Mouse (Mus musculus): ENCODE data around the gene 2210011C24Rik.
A peak's percentile ranks its signal among the peaks of the same experiment; 100 is the strongest.
"Not testable (repeated sequence)": the region's sequence is repeated elsewhere in the genome, so short reads cannot be mapped to it uniquely, and the experiment has no call there.

Gene 2210011C24Rik

DNA sequence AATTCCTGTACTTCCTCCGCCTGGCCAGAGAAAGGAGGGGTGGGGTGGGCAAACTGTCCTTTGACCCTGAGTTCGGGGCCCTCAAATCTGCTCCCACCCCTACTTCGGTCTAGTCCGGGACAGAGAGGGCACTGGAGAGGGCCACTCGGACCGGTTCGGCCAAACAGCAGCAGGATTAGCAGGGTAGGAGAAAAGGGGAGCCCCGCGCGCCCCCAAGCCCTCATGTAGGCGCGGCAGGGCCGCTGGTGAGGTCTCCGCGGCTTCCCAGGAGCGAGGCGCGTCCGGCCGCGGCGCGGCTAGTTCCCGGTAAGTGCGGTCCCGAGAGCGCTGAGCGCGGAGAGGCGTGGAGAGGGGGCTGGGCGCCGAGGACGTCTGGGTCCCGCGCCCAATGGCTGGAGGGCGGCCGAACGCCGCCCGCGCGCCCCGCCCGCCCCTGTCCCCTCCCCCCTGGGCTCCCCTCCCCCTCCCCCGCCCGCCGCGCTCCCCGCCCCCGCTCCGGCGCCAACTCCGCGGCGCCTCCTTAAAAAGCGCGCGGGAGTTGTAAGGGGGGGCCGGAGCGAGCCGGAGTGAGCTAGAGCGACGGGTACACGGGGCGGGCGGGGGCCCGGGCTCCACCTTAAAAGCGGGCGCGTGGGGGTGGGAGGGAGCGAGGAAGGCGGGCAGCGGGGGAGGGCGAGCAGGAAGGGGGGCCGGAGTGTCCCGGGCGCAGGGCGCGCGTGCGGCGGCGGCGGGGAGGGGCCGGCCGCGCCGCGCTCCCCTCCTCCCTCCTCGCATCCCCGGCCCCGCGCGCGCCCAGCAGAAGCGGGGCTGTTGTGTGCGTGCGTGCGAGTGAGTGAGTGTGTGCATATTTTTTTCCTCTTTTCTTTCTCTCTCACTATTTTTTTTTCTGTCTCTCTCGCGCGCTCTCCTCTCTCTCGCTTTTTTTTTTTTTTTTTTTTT is 15.1 kb downstream of the 2210011C24Rik start:
- DNase-seq (ENCODE audit: extremely low read depth, insufficient read length, low spot score): peak; percentile 84

DNA sequence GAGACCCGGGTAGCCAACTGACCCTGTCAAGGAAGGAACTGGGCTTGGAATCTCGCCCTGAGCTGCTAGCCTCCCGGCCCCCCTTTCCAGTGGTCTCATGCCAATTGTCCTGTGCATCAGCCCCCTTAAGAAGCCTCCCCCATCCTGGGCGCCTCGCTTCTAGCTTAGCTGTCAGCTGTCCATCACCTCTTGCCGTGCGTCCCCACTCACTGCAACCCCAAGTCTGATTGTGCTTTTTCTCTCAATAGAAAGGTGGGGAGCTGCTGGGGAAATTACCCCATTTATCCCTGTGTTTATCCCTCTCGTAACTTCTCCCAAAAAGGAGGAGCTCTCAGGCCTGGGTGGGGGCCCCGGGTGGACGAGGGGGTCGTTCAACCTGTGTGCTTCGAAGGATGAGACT is 16.0 kb downstream of the 2210011C24Rik start:
- DNase-seq (ENCODE audit: extremely low read depth, insufficient read length, low spot score): no peak

- no peak for DNase-seq (ENCODE audit: extremely low read depth, insufficient read length, low spot score)
These were observed 17.9 kb downstream of the 2210011C24Rik start for GRCm38 (mm10) chr8:83994030-83994429.

- no peak for DNase-seq (ENCODE audit: extremely low read depth, insufficient read length, low spot score)
These were observed 19.5 kb downstream of the 2210011C24Rik start for GRCm38 (mm10) chr8:83992488-83992887.

DNA sequence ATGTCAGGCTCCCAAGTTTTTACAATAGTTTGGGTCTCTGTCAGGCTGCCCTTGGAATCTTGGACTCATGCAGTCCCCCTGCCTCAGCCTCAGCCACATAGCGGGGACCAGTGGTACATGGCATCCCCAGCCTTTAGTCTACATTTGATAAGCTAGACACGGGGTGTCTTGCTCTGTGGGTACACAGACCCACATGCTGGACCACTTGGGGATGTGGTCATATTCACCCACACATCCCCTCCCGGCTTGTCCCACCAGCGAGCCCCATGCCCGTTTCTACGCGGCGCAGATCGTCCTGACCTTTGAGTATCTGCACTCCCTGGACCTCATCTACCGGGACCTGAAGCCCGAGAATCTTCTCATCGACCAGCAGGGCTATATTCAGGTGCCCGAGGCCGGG is 21.8 kb downstream of the 2210011C24Rik start:
- DNase-seq (ENCODE audit: extremely low read depth, insufficient read length, low spot score): no peak

DNA sequence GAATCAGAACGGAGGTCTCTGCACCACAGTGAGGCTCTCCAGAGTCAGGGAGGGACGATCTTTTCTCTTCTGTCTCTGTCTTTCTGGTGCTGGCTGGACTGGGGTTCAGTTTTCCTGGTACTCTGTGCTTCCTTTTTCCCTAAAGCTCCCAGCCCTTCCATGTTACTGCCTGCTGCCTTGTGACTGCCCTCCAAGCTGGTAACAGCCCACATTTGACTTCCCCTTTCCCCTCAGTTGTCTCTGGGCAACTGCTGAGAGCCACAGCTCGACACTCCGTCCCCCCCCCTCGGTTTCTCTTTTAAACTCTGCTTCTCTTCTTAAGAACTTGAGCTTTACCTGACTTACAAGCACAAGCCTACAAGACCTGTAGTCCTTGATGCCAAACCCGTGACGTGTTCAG is 22.7 kb downstream of the 2210011C24Rik start:
- no peak for DNase-seq (ENCODE audit: extremely low read depth, insufficient read length, low spot score)

GRCm38 (mm10) chr8:83983222-83983621 is 28.7 kb downstream of the 2210011C24Rik start:
- DNase-seq (ENCODE audit: extremely low read depth, insufficient read length, low spot score): not testable (repeated sequence)

DNA sequence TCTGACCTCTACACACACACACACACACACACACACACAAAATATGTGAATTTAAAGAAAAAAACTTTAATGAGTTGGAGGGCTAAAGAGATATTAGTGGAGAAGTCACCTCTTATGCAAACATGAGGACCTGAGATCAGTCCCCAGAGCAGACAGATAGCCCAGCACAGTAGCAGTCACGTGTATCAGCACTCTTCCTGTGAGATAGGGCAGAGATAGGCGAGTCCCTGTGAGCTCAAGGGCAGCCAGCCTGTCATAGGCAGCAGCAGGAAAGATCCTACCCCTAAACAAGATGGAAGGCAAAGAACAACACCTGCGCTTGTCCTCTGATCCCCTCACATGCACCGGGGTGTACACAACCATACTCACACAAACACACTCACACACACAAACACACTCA is 29.5 kb downstream of the 2210011C24Rik start:
- DNase-seq (ENCODE audit: extremely low read depth, insufficient read length, low spot score): no peak

DNA sequence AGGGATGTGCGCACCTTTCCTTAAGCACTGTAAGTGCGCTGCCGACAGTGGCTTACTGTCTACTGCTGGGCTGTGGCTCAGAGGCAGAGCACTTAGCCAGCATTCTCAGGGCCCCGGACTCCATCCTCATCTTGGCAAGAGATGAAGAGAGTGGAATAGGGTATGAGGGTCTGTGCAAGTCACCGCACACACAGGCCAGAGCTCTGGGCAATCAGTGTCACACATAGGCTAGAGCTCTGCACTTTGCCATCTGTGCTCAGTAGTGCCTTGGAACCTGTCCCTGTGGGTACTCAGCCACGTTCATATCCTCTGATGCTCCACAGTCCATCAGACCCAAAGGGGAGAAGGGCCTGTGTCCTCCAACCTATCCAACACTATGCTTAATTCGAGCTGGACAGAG is 30.4 kb downstream of the 2210011C24Rik start:
- no peak for DNase-seq (ENCODE audit: extremely low read depth, insufficient read length, low spot score)

- no peak for DNase-seq (ENCODE audit: extremely low read depth, insufficient read length, low spot score)
These were observed 31.1 kb downstream of the 2210011C24Rik start for GRCm38 (mm10) chr8:83980845-83981244.

DNA sequence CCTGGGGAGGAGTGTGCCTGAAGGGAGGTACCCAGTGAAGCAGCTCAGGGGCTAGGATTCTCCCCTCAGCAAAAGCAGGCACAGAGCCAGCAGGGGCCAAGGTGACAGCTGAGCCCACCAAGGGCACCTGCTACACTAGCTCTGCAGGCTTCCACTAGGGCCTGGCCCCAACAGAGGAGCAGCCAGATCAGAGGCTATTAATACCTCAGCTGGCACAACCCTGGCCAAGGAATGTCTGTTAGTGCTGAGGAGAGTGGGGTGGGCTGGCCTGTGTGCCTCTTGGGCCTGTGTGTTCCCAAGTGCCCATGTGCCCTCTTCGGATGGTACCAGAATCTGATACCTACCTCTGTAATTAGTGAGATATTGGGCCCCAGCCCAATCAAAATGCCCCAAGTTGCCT is 31.7 kb downstream of the 2210011C24Rik start:
- DNase-seq (ENCODE audit: extremely low read depth, insufficient read length, low spot score): no peak

DNA sequence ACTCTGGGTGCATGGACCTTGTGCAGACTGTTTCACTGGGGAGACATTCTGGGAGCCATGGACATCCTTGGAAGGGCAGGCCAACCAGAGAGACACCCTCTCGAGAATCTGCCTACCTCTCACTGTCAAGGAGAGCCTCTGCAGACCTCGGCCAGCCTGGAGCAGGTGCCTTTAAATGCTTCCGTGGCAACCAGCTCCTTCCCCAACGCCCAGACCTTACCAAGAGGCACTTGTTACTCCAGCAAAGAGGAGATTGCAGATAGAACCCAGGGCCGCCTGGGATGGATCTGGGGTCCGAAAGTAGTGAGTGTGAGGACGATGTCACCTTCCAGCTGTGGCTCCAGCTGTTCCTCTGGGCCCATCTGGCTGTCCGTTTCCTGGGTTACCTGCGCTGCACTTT is 33.8 kb downstream of the 2210011C24Rik start:
- no peak for DNase-seq (ENCODE audit: extremely low read depth, insufficient read length, low spot score)

- DNase-seq (ENCODE audit: extremely low read depth, insufficient read length, low spot score): no peak
These were observed 34.3 kb downstream of the 2210011C24Rik start for GRCm38 (mm10) chr8:83977646-83978045.

- no peak for DNase-seq (ENCODE audit: extremely low read depth, insufficient read length, low spot score)
These were observed 35.1 kb downstream of the 2210011C24Rik start for GRCm38 (mm10) chr8:83976779-83977350.

DNA sequence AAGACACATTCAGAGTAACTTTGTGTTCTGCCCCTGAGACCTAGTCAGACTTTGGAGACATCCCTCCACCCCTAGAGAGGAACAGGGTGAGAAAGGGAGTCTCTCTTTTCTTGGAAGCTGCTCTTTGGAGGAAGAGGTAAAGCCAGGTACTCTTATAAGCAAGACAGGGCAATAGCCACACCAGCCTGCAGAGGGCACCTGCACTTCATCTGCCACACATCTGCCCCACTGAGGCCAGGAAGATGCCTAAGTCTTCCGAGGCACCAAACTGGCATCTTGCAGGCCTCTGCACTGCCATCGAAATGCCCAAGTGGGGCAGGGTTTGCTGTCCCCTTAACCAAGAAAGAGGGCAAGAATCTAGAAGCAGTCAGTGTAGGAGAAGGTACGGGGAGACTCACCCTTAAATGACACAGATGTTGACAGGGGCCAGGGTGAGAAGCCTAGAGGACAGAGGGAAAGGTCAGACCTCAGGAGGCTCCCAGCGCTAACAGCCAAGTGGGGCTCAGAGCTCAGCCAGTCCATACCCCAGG is 35.8 kb downstream of the 2210011C24Rik start:
- no peak for DNase-seq (ENCODE audit: extremely low read depth, insufficient read length, low spot score)

DNA sequence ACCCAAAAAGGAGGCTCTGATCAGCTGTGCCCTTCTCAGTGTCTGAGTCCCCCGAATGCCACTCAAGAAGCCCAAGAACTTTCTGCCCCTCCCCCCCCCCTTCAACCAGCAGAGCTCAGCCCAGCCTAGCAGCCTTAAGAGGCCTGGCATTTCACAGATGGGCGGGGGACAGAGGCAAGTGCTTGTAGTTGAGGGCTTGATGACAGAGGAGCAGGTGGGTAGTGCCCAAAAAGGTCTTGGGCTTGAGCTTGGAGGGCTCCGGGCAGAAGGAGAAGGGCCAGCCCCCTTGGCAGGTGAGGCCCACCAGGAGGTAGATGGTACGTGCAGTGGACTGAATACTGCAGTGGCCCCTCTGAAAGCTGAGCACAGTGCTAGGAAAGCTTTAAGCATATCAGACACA is 37.5 kb downstream of the 2210011C24Rik start:
- no peak for DNase-seq (ENCODE audit: extremely low read depth, insufficient read length, low spot score)

DNA sequence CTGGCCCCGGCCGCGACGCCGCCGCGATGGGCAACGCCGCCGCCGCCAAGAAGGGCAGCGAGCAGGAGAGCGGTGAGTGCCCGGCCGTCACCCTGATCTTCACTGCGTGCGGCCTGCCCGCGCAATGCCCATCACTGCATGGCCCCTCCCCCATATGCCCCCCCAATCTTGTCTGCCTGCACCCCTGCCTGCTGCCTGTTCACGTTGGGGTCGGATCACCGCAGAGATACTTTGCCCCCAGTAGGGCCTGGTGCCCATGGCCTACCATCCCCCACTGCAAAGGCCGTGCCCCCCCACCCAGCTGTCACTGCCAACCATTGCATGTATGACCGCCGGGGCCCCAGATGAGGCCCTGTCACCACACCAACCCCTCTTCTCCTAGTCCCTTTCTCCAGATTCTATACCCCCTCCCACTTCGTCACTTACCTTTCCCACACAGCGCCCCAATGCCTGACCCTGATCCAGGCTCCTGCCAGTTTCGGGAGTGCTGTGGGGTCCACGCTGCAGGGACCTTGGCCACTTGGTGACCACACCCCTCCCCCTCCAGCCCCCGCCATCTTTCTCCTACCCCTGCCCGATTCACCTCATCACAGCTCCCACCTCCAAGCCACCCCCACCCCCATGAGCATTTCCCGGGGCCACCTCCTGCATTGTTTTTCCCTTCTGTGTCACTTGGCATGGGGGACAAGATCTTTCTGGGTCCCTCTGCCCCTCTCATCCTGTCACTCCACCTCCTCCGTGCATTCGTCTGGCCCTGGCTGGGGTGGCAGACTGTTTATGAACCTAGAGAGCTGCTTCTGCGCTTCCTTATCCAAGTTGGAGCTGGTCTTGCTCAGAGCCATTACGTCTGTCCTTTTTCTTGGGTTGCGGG is 38.6 kb downstream of the 2210011C24Rik start:
- DNase-seq (ENCODE audit: extremely low read depth, insufficient read length, low spot score): peak; percentile 43

GRCm38 (mm10) chr8:83972150-83973120 is 39.5 kb downstream of the 2210011C24Rik start, which contains the start of gene Prkaca:
Gene Prkaca, plus strand, starts transcription at chr8:83972993.
- DNase-seq (ENCODE audit: extremely low read depth, insufficient read length, low spot score): peak; percentile 98

DNA sequence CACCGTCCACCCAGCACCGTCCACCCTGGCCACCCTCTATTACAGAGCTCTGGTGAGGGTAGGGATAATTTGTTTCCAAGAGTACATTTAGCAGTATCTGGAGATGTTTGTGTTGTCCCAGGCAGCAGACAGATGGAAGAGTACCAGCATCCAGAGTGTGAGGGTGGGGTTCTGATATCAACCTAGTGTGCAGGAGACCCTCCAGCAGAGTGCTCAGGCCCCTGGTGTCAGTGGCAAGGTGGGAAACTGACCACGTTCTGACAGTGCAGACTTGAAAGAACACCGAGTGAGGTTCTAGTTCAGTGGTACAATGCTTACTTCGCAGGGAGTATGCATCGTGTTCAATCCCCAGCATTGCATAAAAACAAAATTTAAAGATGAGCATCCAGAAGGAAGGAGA is 40.3 kb downstream of the 2210011C24Rik start:
- DNase-seq (ENCODE audit: extremely low read depth, insufficient read length, low spot score): no peak

DNA sequence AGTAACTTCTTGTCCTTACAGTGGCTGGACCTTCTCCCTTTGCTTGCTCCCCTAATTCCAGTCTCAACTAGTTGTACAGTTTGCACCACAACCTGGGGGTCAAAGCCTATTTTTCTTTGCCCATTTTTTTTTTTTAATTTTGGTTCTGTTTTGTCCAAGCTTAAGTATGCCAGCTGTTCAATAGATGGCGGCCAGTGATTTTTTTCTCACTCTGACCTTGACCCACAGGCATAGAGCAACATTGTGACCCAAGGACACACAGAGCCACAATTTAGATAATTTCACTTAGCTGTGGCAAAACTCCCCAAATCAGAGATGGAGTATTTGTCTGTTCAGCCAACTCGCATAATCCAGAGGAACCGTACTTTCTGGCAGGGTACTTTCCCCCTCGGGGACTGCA is 40.9 kb downstream of the 2210011C24Rik start:
- no peak for DNase-seq (ENCODE audit: extremely low read depth, insufficient read length, low spot score)

Data from 3134 (cell line).